Mouse (Mus musculus): ENCODE measurements around the gene Pald1. TPM values are rescaled to one million over a fixed set of nuclear protein-coding genes. Genes with fewer than 3 reads are reported as not detected.

Gene Pald1
- polyA plus RNA-seq, 1 experiment: 13.5 TPM

- DNase-seq (ENCODE audit: extremely low spot score in 1 of 2, low spot score in 1 of 2): no peak
Observed at GRCm38 (mm10) chr10:61372585-61372923, 10.8 kb downstream of the Pald1 start.

- no peak for DNase-seq (ENCODE audit: extremely low spot score in 1 of 2, low spot score in 1 of 2)
Observed at GRCm38 (mm10) chr10:61371884-61372584, 11.3 kb downstream of the Pald1 start.

GRCm38 (mm10) chr10:61370273-61370979, 12.9 kb downstream of the Pald1 start:
- no peak for DNase-seq (ENCODE audit: extremely low spot score in 1 of 2, low spot score in 1 of 2)

GRCm38 (mm10) chr10:61369755-61370154, 13.6 kb downstream of the Pald1 start:
- no peak for DNase-seq (ENCODE audit: extremely low spot score in 1 of 2, low spot score in 1 of 2)

- no peak for DNase-seq (ENCODE audit: extremely low spot score in 1 of 2, low spot score in 1 of 2)
Observed at GRCm38 (mm10) chr10:61365902-61366301, 17.4 kb downstream of the Pald1 start.

- no peak for DNase-seq (ENCODE audit: extremely low spot score in 1 of 2, low spot score in 1 of 2)
Observed at GRCm38 (mm10) chr10:61364431-61364830, 18.9 kb downstream of the Pald1 start.

- DNase-seq (ENCODE audit: extremely low spot score in 1 of 2, low spot score in 1 of 2): no peak
Observed at GRCm38 (mm10) chr10:61362992-61363391, 20.3 kb downstream of the Pald1 start.

- DNase-seq (ENCODE audit: extremely low spot score in 1 of 2, low spot score in 1 of 2): no peak
Observed at GRCm38 (mm10) chr10:61362483-61362882, 20.8 kb downstream of the Pald1 start.

GRCm38 (mm10) chr10:61360667-61361066, 22.7 kb downstream of the Pald1 start:
- DNase-seq (ENCODE audit: extremely low spot score in 1 of 2, low spot score in 1 of 2): no peak

GRCm38 (mm10) chr10:61359411-61359810, 23.9 kb downstream of the Pald1 start:
- DNase-seq (ENCODE audit: extremely low spot score in 1 of 2, low spot score in 1 of 2): no peak

- DNase-seq (ENCODE audit: extremely low spot score in 1 of 2, low spot score in 1 of 2): no peak
Observed at GRCm38 (mm10) chr10:61357658-61358057, 25.7 kb downstream of the Pald1 start.

GRCm38 (mm10) chr10:61356568-61356967, 26.8 kb downstream of the Pald1 start:
- no peak for DNase-seq (ENCODE audit: extremely low spot score in 1 of 2, low spot score in 1 of 2)

- no peak for DNase-seq (ENCODE audit: extremely low spot score in 1 of 2, low spot score in 1 of 2)
Observed at GRCm38 (mm10) chr10:61356095-61356494, 27.2 kb downstream of the Pald1 start.

GRCm38 (mm10) chr10:61355611-61356010, 27.7 kb downstream of the Pald1 start:
- DNase-seq (ENCODE audit: extremely low spot score in 1 of 2, low spot score in 1 of 2): no peak

- DNase-seq (ENCODE audit: extremely low spot score in 1 of 2, low spot score in 1 of 2): no peak
Observed at GRCm38 (mm10) chr10:61351216-61351615, 32.1 kb downstream of the Pald1 start.

GRCm38 (mm10) chr10:61346374-61346773, 37.0 kb downstream of the Pald1 start:
- no peak for DNase-seq (ENCODE audit: extremely low spot score in 1 of 2, low spot score in 1 of 2)

GRCm38 (mm10) chr10:61345179-61345578, 38.2 kb downstream of the Pald1 start:
- no peak for DNase-seq (ENCODE audit: extremely low spot score in 1 of 2, low spot score in 1 of 2)

- peak; percentile 25 to 76 for DNase-seq (ENCODE audit: extremely low spot score in 1 of 2, low spot score in 1 of 2)
Observed at GRCm38 (mm10) chr10:61343950-61344349, 39.4 kb downstream of the Pald1 start.

GRCm38 (mm10) chr10:61342750-61343149, 40.6 kb downstream of the Pald1 start:
- no peak for DNase-seq (ENCODE audit: extremely low spot score in 1 of 2, low spot score in 1 of 2)

GRCm38 (mm10) chr10:61341557-61341956, 41.8 kb downstream of the Pald1 start:
- DNase-seq (ENCODE audit: extremely low spot score in 1 of 2, low spot score in 1 of 2): peak in 1 of 2 experiments; percentile 86

GRCm38 (mm10) chr10:61341045-61341444, 42.3 kb downstream of the Pald1 start:
- DNase-seq (ENCODE audit: extremely low spot score in 1 of 2, low spot score in 1 of 2): no peak

- DNase-seq (ENCODE audit: extremely low spot score in 1 of 2, low spot score in 1 of 2): no peak
Observed at GRCm38 (mm10) chr10:61340247-61340646, 43.1 kb downstream of the Pald1 start.
